Mouse (Mus musculus) heart, postnatal 0 days (tissue): Measurements from ENCODE around the gene Paxx. TPM values are rescaled to one million over a fixed set of nuclear protein-coding genes. Genes with fewer than 3 reads are reported as not detected.

ENCODE experiments used
- ATAC-seq: fragments of 200-750 bp; cut with Nextera tagmentation; 2 replicates; pipeline ENCODE4 v1.8.0; 2017; ENCODE audit warnings: low read depth, moderate number of reproducible peaks, moderate library complexity; ENCODE audit not compliant: insufficient read depth
- DNase-seq: peaks from one replicate; pipeline ENCODE4 v3.0.0-alpha.2; 2016; ENCODE audit warnings: low spot score
- H3K27ac ChIP-seq: fragments of 300-500 bp; sonication (generic); 2 replicates; pipeline ENCODE4 v1.5.1; 2014; ENCODE audit warnings: low read depth, mild to moderate bottlenecking
- H3K27me3 ChIP-seq: fragments of 300-500 bp; sonication (generic); 2 replicates; pipeline ENCODE4 v1.6.1; 2014; ENCODE audit warnings: low read length, mixed read lengths; ENCODE audit not compliant: control insufficient read depth, insufficient read depth
- H3K36me3 ChIP-seq: fragments of 300-500 bp; sonication (generic); replicated peaks from 2 replicates; pipeline ENCODE4 v1.6.1; 2014; ENCODE audit warnings: low read length, mixed read lengths; ENCODE audit not compliant: control insufficient read depth, insufficient read depth
- H3K4me1 ChIP-seq: fragments of 300-500 bp; sonication (generic); 2 replicates; pipeline ENCODE4 v1.6.1; 2014; ENCODE audit warnings: antibody characterized with exemption; ENCODE audit not compliant: control insufficient read depth, insufficient read depth
- H3K4me2 ChIP-seq: fragments of 300-500 bp; sonication (generic); 2 replicates; pipeline ENCODE4 v1.6.1; 2014; ENCODE audit warnings: low read depth, mild to moderate bottlenecking, low read length, moderate library complexity
- H3K4me3 ChIP-seq: fragments of 300-500 bp; sonication (generic); 2 replicates; pipeline ENCODE4 v1.5.1; 2014; ENCODE audit warnings: low read depth, low read length
- H3K9ac ChIP-seq: fragments of 300-500 bp; sonication (generic); replicated peaks from 2 replicates; pipeline ENCODE4 v1.6.1; 2014; ENCODE audit warnings: low read depth, low read length, mixed read lengths
- H3K9me3 ChIP-seq: fragments of 300-500 bp; sonication (generic); replicated peaks from 2 replicates; pipeline ENCODE4 v1.6.1; 2016; ENCODE audit warnings: low read length; ENCODE audit not compliant: control insufficient read depth
- CTCF ChIP-seq: IDR thresholded peaks from 2 replicates; pipeline ENCODE4 v1.5.1; 2016; ENCODE audit warnings: antibody characterized with exemption, control low read depth, low read depth
- EP300 ChIP-seq: IDR thresholded peaks from 2 replicates; pipeline ENCODE4 v1.6.1; 2016; ENCODE audit warnings: antibody characterized with exemption, low read depth
- WGBS: fragments of 180-500 bp; shearing (Covaris S2); extraction: QIAGEN DNeasy Blood & Tissue Kit; methylation state at CpG from one replicate; pipeline ENCODE4 v1.1.7; 2014; 5-methylcytosine and 5-hydroxymethylcytosine counted together
- polyA plus RNA-seq: library from polyadenylated mRNA; unstranded; fragments of >200 nt; fragmentation: Nextera tagmentation; extraction: Ambion mirVana; gene quantifications from 2 replicates; pipeline ENCODE4 v1.2.1, GENCODE M21; 2015
- total RNA-seq: library from RNA; depleted of rRNA; stranded (reverse); fragments of >200 nt; gene quantifications from 2 replicates; pipeline ENCODE4 v1.2.3, GENCODE M21; 2014; ENCODE audit warnings: low replicate concordance

The Paxx gene
- total and polyA plus RNA-seq, 2 experiments from 2014 or later = 45.5 to 71.9 TPM

GRCm38 (mm10) chr2:25429435-25430180 lies 31.3 kb downstream of the Paxx start:
- peaks cover 21% of the 10 kb centered on the region for H3K27me3 ChIP-seq
- no peaks in the 10 kb centered on the region for H3K9me3 ChIP-seq
- ATAC-seq = no peak
- H3K27ac ChIP-seq = no peak overlapping the region
- peak overlapping the region; percentile 81; the same call in 1 of the 2 replicates for H3K4me3 ChIP-seq
- no peak for TF ChIP-seq EP300
- no peak for TF ChIP-seq CTCF
- no peak for DNase-seq
- WGBS = 60% methylated on average over 5 of the region's 5 CpGs
- 0 out of 2 replicates have a peak overlapping the region, but pooled peaks have one; percentile 79 for H3K9ac ChIP-seq
- peak overlapping the region; percentile 99 for H3K4me2 ChIP-seq
- H3K4me1 ChIP-seq = peaks cover 4% of the 10 kb centered on the region; the same call in 1 of the 2 replicates
- 0 out of 2 replicates have a peak, but pooled peaks cover 1% of the 10 kb centered on the region for H3K36me3 ChIP-seq

DNA sequence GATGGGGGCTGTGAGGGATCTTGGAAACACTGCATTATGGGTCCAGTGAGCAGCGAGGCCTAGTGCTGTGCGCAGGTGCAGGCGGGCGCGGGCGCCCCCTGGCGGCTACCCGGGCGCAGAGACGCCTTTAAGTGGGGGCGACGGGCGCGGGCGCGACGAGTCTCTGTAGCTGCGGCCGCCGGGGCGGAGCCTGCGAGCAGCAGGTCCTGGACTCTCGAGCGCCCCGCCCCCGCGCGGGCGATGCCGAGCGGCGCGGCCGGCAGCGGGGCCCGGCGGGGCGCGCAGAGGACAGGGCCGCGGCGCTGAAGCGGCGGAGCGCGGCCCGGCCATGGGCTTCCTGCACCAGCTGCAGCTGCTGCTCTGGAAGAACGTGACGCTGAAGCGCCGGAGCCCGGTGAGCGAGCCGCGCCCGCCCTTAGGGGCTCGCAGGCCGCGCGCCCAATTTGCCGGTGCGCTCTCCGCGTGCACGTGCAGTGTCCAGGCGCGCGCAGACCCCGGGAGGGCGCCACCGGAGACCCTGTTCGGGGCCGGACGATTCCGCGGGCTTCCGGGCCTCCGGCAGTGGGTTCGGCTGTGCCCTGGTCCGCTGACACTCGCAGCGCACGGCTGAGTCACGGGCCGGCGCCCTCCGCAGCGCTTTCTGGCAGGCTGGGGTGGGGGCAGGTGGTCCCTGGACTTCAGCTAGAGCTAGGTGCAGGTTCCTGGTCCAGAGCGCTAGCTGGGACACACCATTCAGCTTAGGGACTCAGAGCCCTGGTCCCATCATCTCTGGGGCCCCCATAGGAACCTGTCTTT lies 32.3 kb downstream of the Paxx start, which contains the start of gene Abca2:
Gene Abca2, plus strand, starts transcription at position 262 of the 795 bp plus-strand sequence.
- WGBS = under 1% methylated on average over 74 of the region's 89 CpGs
- peak within 1 kb of the TSS; percentile 99 for H3K4me2 ChIP-seq
- no peaks in the 10 kb centered on the region for H3K36me3 ChIP-seq
- H3K27me3 ChIP-seq = peaks cover 26% of the 10 kb centered on the region
- no peaks in the 10 kb centered on the region for H3K9me3 ChIP-seq
- peak within 1 kb of the TSS; percentile 36; the same call in 1 of the 2 replicates for H3K27ac ChIP-seq
- TF ChIP-seq CTCF = peak; percentile 88
- TF ChIP-seq EP300 = no peak
- peak within 1 kb of the TSS; percentile 81 for H3K4me3 ChIP-seq
- peaks cover 4% of the 10 kb centered on the region; the same call in 1 of the 2 replicates for H3K4me1 ChIP-seq
- DNase-seq = peak; percentile 91
- ATAC-seq = peak; percentile 92
- peak within 1 kb of the TSS; percentile 79 for H3K9ac ChIP-seq

DNA sequence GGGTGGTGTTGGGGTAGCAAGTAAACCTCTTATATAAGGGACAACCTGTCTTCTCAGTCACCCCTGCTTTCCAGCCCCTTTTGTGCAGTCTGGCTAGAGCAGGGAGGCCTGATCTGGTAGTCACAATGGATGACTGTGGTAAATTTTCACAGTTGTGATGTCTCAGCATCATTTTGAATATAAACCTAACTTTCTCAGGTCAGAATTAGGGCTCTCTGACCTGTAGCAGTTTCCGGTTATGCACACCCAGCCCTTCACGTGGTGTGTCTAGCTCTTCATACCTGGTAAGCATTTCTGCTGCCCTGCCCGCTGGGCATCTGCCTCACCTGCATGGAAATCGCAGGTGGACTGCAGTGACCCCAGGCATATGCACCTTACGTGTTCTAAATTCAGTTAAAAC lies 33.6 kb downstream of the Paxx start:
- 83% methylated on average over 5 of the region's 5 CpGs for WGBS
- ATAC-seq = no peak
- Histone ChIP-seq H3K36me3 (no peaks in the 10 kb centered on the region), H3K4me2 (no peak overlapping the region), H3K9ac (no peak overlapping the region), H3K4me1 (peaks cover 4% of the 10 kb centered on the region; the same call in 1 of the 2 replicates), H3K9me3 (no peaks in the 10 kb centered on the region), H3K4me3 (no peak overlapping the region), H3K27ac (no peak overlapping the region), H3K27me3 (peaks cover 36% of the 10 kb centered on the region)
- no peak for TF ChIP-seq CTCF
- no peak for TF ChIP-seq EP300
- DNase-seq = no peak

- Histone ChIP-seq H3K9ac (no peak overlapping the region), H3K9me3 (no peaks in the 10 kb centered on the region), H3K4me3 (no peak overlapping the region), H3K36me3 (no peaks in the 10 kb centered on the region), H3K4me2 (no peak overlapping the region), H3K27ac (no peak overlapping the region), H3K27me3 (peaks cover 36% of the 10 kb centered on the region), H3K4me1 (peaks cover 4% of the 10 kb centered on the region; the same call in 1 of the 2 replicates)
- 25% methylated on average over 5 of the region's 5 CpGs for WGBS
- ATAC-seq (no peak), DNase-seq (peak; percentile 39)
- TF ChIP-seq EP300 (no peak), CTCF (peak; percentile 84)
Observed at GRCm38 (mm10) chr2:25426721-25427191, 34.1 kb downstream of the Paxx start.

DNA sequence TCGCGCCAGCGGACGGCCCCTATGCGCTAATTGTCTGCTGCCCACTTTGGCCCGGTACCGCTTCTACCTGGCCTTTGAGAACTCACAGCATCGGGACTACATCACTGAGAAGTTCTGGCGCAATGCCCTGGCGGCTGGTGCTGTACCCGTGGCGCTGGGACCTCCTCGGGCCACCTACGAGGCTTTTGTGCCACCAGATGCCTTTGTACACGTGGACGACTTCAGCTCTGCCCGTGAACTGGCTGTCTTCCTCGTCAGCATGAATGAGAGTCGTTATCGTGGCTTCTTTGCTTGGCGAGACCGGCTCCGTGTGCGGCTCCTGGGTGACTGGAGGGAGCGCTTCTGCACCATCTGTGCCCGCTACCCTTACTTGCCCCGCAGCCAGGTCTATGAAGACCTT lies 35.4 kb downstream of the Paxx start:
- Histone ChIP-seq H3K9ac (no peak overlapping the region), H3K4me3 (no peak overlapping the region), H3K27ac (no peak overlapping the region), H3K9me3 (no peaks in the 10 kb centered on the region), H3K36me3 (no peaks in the 10 kb centered on the region), H3K27me3 (peaks cover 36% of the 10 kb centered on the region), H3K4me2 (no peak overlapping the region), H3K4me1 (peaks cover 4% of the 10 kb centered on the region; the same call in 1 of the 2 replicates)
- WGBS = 41% methylated on average over 27 of the region's 27 CpGs
- no peak for TF ChIP-seq EP300
- no peak for TF ChIP-seq CTCF
- DNase-seq (no peak), ATAC-seq (no peak)
